Mouse (Mus musculus) thymus, postnatal 36 days (tissue): Measurements from ENCODE around the gene Myo1b.

Experiments
- DNase-seq, 2 experiments: peaks; one replicate each; pipeline ENCODE4 v3.0.0; 2022; ENCODE audit warnings: mixed read lengths in 2 of 2

Gene Myo1b

GRCm38 (mm10) chr1:51706106-51706505, 209.8 kb downstream of the Myo1b start:
- no peak for DNase-seq

- no peak for DNase-seq
These were observed 211.3 kb downstream of the Myo1b start for GRCm38 (mm10) chr1:51704610-51705009.
